Mouse (Mus musculus) erythroid progenitor cell, adult 5-6 weeks (primary cell): ENCODE measurements around the gene Gm28230. TPM values are rescaled to one million over a fixed set of nuclear protein-coding genes. Genes with fewer than 3 reads are reported as not detected.

Source experiments
- ATAC-seq: replicated peaks from 2 replicates; pipeline ENCODE4 v1.8.0; 2016; ENCODE audit warnings: moderate number of reproducible peaks, mild to moderate bottlenecking, moderate TSS enrichment, inconsistent platforms; ENCODE audit not compliant: poor library complexity, low FRiP score, severe bottlenecking
- total RNA-seq, 2 experiments: library from RNA; stranded (forward) in 1 of 2; stranded (reverse) in 1 of 2; fragments of 150-400 nt in 1 of 2; fragments of 186-747, 209-891 nt in 1 of 2; gene quantifications; 2 replicates each; pipeline versions ENCODE4 v1.2.3 to v1.2.4; 2015 to 2017; ENCODE audit warnings: low replicate concordance in 2 of 2

The Gm28230 gene
- total RNA-seq, 2 experiments from 2014 or later = not detected

GRCm38 (mm10) chr2:74752431-74753174 lies 26.1 kb downstream of the Gm28230 start:
- no peak for ATAC-seq

- ATAC-seq = no peak
These were observed 26.6 kb downstream of the Gm28230 start for GRCm38 (mm10) chr2:74753175-74753523.

- ATAC-seq = no peak
These were observed 27.2 kb downstream of the Gm28230 start for GRCm38 (mm10) chr2:74753711-74754110.

- ATAC-seq = no peak
These were observed 33.6 kb downstream of the Gm28230 start for GRCm38 (mm10) chr2:74760146-74760545.

- ATAC-seq = no peak
These were observed 35.4 kb downstream of the Gm28230 start for GRCm38 (mm10) chr2:74761941-74762340.

GRCm38 (mm10) chr2:74762522-74763244 lies 36.2 kb downstream of the Gm28230 start, which contains the start of gene Hoxd1:
TSS of gene Hoxd1 (plus strand) at chr2:74762980.
- ATAC-seq = no peak

GRCm38 (mm10) chr2:74763245-74763735 lies 36.8 kb downstream of the Gm28230 start:
- ATAC-seq = no peak

GRCm38 (mm10) chr2:74763976-74764375 lies 37.4 kb downstream of the Gm28230 start:
- ATAC-seq = no peak

- ATAC-seq = no peak
These were observed 47.8 kb downstream of the Gm28230 start for GRCm38 (mm10) chr2:74774359-74774758.

- ATAC-seq = no peak
These were observed 51.2 kb downstream of the Gm28230 start for GRCm38 (mm10) chr2:74777536-74778275.

- ATAC-seq = no peak
These were observed 54.9 kb downstream of the Gm28230 start for GRCm38 (mm10) chr2:74781386-74781785.

- no peak for ATAC-seq
These were observed 69.0 kb downstream of the Gm28230 start for GRCm38 (mm10) chr2:74795531-74795930.

Other genes with a start within 250 kb of the Gm28230 start
- gene Lnpk, start 147.3 kb upstream of the Gm28230 start, total RNA-seq (2015; ENCODE audit: low replicate concordance) = 92.2 and 105 TPM in 2 replicates
- gene Lnpk, start 147.3 kb upstream of the Gm28230 start, total RNA-seq (2017; ENCODE audit: low replicate concordance) = 137 and 183 TPM in 2 replicates
- not detected in 2 replicates for gene Evx2, start 67.2 kb upstream of the Gm28230 start, total RNA-seq (2015; ENCODE audit: low replicate concordance)
- not detected in 2 replicates for gene Evx2, start 67.2 kb upstream of the Gm28230 start, total RNA-seq (2017; ENCODE audit: low replicate concordance)
- gene Hoxd13, start 58.4 kb upstream of the Gm28230 start, total RNA-seq (2015; ENCODE audit: low replicate concordance) = not detected in 2 replicates
- not detected in 2 replicates for gene Hoxd13, start 58.4 kb upstream of the Gm28230 start, total RNA-seq (2017; ENCODE audit: low replicate concordance)
- gene Hoxd12, start 51.7 kb upstream of the Gm28230 start, total RNA-seq (2015; ENCODE audit: low replicate concordance) = not detected in 2 replicates
- gene Hoxd12, start 51.7 kb upstream of the Gm28230 start, total RNA-seq (2017; ENCODE audit: low replicate concordance) = not detected in 2 replicates
- gene Hoxd11, start 47.2 kb upstream of the Gm28230 start, total RNA-seq (2015; ENCODE audit: low replicate concordance) = not detected in 2 replicates
- gene Hoxd11, start 47.2 kb upstream of the Gm28230 start, total RNA-seq (2017; ENCODE audit: low replicate concordance) = not detected in 2 replicates
- gene Hoxd10, start 34.8 kb upstream of the Gm28230 start, total RNA-seq (2015; ENCODE audit: low replicate concordance) = not detected in 2 replicates
- not detected in 2 replicates for gene Hoxd10, start 34.8 kb upstream of the Gm28230 start, total RNA-seq (2017; ENCODE audit: low replicate concordance)
- gene Hoxd9, start 29.0 kb upstream of the Gm28230 start, total RNA-seq (2015; ENCODE audit: low replicate concordance) = not detected in 2 replicates
- gene Hoxd9, start 29.0 kb upstream of the Gm28230 start, total RNA-seq (2017; ENCODE audit: low replicate concordance) = not detected in 2 replicates
- not detected in 2 replicates for gene Hoxd8, start 22.1 kb upstream of the Gm28230 start, total RNA-seq (2015; ENCODE audit: low replicate concordance)
- gene Hoxd8, start 22.1 kb upstream of the Gm28230 start, total RNA-seq (2017; ENCODE audit: low replicate concordance) = not detected in 2 replicates
- gene Hoxd3, start 14.8 kb upstream of the Gm28230 start, total RNA-seq (2015; ENCODE audit: low replicate concordance) = not detected in 2 replicates
- not detected in 2 replicates for gene Hoxd3, start 14.8 kb upstream of the Gm28230 start, total RNA-seq (2017; ENCODE audit: low replicate concordance)
- not detected in 2 replicates for gene Hoxd4, start 14.8 kb upstream of the Gm28230 start, total RNA-seq (2015; ENCODE audit: low replicate concordance)
- not detected in 2 replicates for gene Hoxd4, start 14.8 kb upstream of the Gm28230 start, total RNA-seq (2017; ENCODE audit: low replicate concordance)
- not detected in 2 replicates for gene Hoxd1, start 36.3 kb downstream of the Gm28230 start, total RNA-seq (2015; ENCODE audit: low replicate concordance)
- gene Hoxd1, start 36.3 kb downstream of the Gm28230 start, total RNA-seq (2017; ENCODE audit: low replicate concordance) = not detected in 2 replicates
- 13.0 and 24.7 TPM in 2 replicates for gene Mtx2, start 99.1 kb downstream of the Gm28230 start, total RNA-seq (2015; ENCODE audit: low replicate concordance)
- gene Mtx2, start 99.1 kb downstream of the Gm28230 start, total RNA-seq (2017; ENCODE audit: low replicate concordance) = 7.2 and 11.7 TPM in 2 replicates